Mouse (Mus musculus) midbrain, embryonic 10.5 days (tissue): ENCODE measurements at regions not wholly inside any gene's neighbourhood (a gene's known extent, or its start where the extent isn't known, plus 50 kb on each side); places are given as distances from the start of the nearest gene placed in this dataset.

Source experiments
- DNase-seq: peaks from one replicate; pipeline ENCODE4 v3.0.0-alpha.2; 2017; ENCODE audit warnings: low spot score
- H3K27ac ChIP-seq: fragments of 300-500 bp; sonication (generic); replicated peaks from 2 replicates; pipeline ENCODE4 v1.5.1; 2016; ENCODE audit warnings: mild to moderate bottlenecking
- H3K27me3 ChIP-seq: fragments of 300-500 bp; sonication (generic); 2 replicates; pipeline ENCODE4 v1.6.1; 2016; ENCODE audit warnings: low read depth, mild to moderate bottlenecking; ENCODE audit not compliant: poor library complexity, severe bottlenecking
- H3K36me3 ChIP-seq: fragments of 300-500 bp; sonication (generic); 2 replicates; pipeline ENCODE4 v1.6.1; 2016; ENCODE audit warnings: mild to moderate bottlenecking, moderate library complexity
- H3K4me1 ChIP-seq: fragments of 300-500 bp; sonication (generic); 2 replicates; pipeline ENCODE4 v1.6.1; 2016
- H3K4me3 ChIP-seq: fragments of 300-500 bp; sonication (generic); 2 replicates; pipeline ENCODE4 v1.5.1; 2016; ENCODE audit warnings: mild to moderate bottlenecking, moderate library complexity
- H3K9me3 ChIP-seq: fragments of 300-500 bp; sonication (generic); replicated peaks from 2 replicates; pipeline ENCODE4 v1.6.1; 2016; ENCODE audit warnings: mild to moderate bottlenecking
- WGBS: fragments of 180-500 bp; shearing (Covaris S2); methylation state at CpG from one replicate; pipeline ENCODE4 v1.1.7; 2016; 5-methylcytosine and 5-hydroxymethylcytosine counted together

DNA sequence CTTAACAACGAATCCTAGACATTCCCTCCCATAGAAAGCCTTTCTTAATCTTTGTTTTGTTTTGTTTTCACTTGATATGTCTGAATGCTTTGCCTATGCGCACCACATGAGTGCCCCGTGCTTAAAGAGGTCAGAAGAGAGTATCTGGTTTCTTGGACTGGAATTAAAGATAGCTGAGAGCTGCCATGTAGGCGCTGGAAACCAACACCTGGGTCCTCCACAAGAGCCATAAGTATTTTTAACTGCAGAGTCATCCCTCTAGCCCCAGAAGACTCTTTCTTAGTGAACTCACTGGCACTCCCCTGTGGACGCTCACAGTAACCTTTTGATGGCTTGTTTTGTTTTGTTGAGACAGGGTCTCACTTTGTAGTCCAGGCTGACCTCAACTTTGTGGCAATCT is 127.5 kb upstream of the Pfn2 start:
- Histone ChIP-seq H3K36me3 (no peaks in the 10 kb centered on the region), H3K27ac (no peak overlapping the region), H3K27me3 (no peaks in the 10 kb centered on the region), H3K4me3 (no peak overlapping the region), H3K4me1 (peaks cover 15% of the 10 kb centered on the region), H3K9me3 (no peaks in the 10 kb centered on the region)
- DNase-seq: no peak
- WGBS: 69% methylated on average over 5 of the region's 5 CpGs

DNA sequence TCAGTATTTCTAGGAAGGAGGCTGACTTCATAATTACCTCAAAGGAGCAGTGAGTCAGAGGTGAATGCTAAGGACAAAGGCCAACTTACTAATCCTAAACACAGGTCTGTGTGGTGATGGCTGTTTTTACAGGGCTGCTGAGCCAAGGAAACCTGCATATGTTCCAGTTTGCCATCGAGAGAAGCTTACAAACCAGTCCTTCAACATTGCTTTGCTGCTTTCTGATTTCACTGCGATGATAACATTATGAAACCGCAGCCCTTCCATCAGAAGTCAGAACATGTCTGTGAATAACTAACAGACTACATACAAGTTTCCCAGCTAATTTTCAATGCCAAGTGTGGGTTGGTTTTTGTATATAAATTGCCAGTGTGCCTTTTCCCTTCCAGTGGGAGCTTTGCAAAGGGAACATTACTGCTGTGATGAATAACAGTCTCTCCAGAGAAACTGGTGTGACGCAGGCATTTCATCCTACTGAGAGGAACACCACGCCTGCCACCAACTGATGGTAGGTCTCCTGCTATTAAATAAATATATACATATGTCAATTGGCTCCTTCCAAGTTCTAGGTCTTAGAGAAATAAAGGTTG is 128.9 kb upstream of the Pfn2 start:
- DNase-seq: no peak
- no peaks in the 10 kb centered on the region for H3K36me3 ChIP-seq
- 80% methylated on average over 5 of the region's 5 CpGs for WGBS
- no peak overlapping the region for H3K4me3 ChIP-seq
- H3K4me1 ChIP-seq: peaks cover 15% of the 10 kb centered on the region
- no peaks in the 10 kb centered on the region for H3K9me3 ChIP-seq
- H3K27me3 ChIP-seq: no peaks in the 10 kb centered on the region
- H3K27ac ChIP-seq: no peak overlapping the region

DNA sequence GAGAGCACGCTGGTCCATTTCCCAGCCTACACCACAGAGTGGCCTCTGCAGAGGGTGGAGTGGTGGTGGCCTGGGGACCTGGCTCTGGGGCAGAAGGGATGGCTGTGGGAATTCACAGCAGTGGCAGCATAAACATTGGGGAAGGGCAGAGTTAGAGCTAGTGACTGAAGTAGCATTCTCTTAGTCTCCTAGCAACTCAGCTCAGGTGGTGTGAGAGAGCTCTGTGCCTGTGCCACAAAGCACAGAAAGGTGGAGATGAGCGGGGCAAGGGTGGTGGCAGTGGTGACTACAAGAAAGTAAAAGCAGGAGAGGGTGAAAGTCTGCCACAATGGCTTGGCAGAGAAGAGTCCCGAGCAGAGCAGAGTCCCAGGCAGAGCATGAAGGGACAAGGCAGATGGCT is 140.3 kb upstream of the Pfn2 start:
- no peaks in the 10 kb centered on the region for H3K9me3 ChIP-seq
- no peaks in the 10 kb centered on the region for H3K27me3 ChIP-seq
- no peaks in the 10 kb centered on the region for H3K36me3 ChIP-seq
- no peak for DNase-seq
- no peak overlapping the region for H3K27ac ChIP-seq
- WGBS: 74% methylated on average over 3 of the region's 3 CpGs
- peaks cover 5% of the 10 kb centered on the region for H3K4me1 ChIP-seq
- H3K4me3 ChIP-seq: no peak overlapping the region

DNA sequence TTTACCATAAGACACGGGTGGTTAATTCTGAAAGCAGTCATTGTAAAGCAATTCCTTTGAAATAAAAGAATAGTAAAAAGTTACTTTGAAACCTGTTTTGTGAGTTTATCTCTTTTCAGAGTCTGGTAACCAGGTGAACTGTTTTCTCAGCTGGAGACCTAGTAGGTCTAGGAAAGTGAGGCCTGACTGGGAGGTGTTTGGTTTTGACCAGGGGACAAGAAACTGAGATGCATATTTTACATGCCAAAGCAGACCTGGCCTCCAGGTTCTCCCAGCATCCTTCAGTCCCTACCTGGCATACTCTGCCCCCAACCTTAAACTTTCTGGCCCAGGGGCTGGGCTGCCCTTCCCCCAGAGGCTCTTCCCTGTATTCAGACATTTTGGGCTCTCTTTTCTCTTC is 142.9 kb upstream of the Pfn2 start:
- no peaks in the 10 kb centered on the region for H3K36me3 ChIP-seq
- no peaks in the 10 kb centered on the region for H3K27me3 ChIP-seq
- 82% methylated on average over 1 of the region's 1 CpGs for WGBS
- no peak for DNase-seq
- no peaks in the 10 kb centered on the region for H3K9me3 ChIP-seq
- no peak overlapping the region for H3K4me3 ChIP-seq
- H3K27ac ChIP-seq: no peak overlapping the region
- H3K4me1 ChIP-seq: peaks cover 11% of the 10 kb centered on the region

DNA sequence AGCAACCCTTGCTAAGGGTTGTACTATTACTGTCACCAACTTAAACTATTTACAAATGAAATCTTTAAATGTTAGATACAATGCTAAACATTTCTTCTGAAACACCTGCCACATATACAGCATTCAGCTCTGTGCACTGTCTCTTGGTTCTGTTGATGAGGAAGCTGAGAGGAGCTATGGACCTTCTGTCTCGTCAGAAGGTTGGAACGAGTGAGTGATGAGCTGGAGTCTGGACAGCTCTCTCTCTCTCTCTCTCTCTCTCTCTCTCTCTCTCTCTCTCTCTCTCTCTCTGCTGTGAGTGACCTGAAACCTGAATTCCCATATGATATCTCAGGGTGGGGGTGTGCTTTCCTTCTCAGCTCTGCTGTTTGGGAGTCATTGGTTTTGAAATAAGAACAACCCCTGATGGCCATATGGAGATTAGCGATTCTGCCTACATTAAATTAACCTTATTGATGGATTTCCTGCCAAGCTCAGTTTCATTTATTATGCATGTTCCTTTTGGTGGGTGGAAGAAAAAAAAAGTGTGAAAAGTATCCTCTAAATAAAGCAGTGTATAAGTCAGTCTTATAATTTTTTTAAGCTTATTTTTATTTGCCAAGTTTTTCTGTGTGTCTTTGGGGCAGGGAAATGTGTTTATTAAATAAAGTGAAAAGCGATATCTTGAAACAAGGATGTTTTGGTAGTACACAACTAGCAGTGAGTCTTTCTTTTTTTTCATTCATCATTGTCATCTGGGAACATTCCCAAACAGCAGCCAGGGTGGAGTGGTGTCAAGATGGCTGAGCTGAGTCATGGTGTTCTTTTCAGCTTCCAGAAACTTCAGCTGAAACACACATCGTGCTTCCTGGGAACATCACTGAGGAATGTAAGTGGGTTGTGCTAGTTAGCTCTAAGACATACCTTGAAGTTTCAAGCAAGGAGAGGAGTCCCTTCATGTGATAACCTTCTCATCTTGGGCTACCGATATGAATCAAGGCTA is 150.5 kb upstream of the Pfn2 start:
- Histone ChIP-seq H3K36me3 (no peaks in the 10 kb centered on the region), H3K4me1 (peaks cover 14% of the 10 kb centered on the region), H3K4me3 (no peak overlapping the region), H3K27ac (no peak overlapping the region), H3K27me3 (no peaks in the 10 kb centered on the region; the same call in 1 of the 2 replicates), H3K9me3 (no peaks in the 10 kb centered on the region)
- WGBS: 89% methylated on average over 6 of the region's 6 CpGs
- no peak for DNase-seq

DNA sequence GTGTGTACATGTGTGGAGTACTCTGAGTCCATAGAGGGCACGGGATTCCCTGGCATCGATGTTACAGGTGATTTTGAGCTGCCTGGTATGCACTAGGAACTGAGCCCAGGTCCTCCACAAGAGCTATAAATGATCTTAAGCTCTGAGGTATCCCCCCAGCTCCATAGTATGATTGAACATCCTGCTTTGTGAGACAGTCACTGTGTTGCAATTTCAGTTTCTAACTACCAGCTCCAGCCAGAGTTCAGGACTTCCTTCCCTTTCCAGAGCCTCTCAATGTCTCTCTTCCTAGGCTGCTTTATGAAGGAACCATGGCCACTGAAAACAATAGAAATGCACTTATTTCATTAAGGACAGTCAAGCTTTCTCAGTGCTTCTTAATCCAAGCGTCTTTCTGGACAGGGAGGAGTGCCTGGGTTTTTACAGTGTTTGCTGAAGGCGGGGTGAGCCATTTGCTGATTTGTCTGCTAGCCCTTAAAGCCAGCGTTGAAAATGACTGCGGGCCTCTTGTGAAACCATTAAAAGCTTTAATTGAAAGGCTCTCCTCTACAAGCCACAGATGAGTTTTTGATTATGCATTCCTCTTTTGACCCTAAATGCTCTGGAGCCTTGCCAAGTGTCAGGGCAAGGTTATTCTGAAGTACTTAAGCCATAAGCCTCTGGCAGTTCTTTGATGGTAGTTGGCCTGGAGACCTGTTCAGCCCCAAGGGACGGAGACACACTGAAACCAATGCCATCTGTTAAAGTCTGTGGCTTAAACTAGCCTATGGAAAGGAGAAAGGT is 155.1 kb upstream of the Pfn2 start:
- WGBS: 52% methylated on average over 7 of the region's 7 CpGs
- peak overlapping the region; percentile 63 for H3K27ac ChIP-seq
- no peaks in the 10 kb centered on the region; the same call in 1 of the 2 replicates for H3K27me3 ChIP-seq
- H3K4me3 ChIP-seq: no peak overlapping the region
- H3K36me3 ChIP-seq: no peaks in the 10 kb centered on the region
- peak; percentile 25 for DNase-seq
- no peaks in the 10 kb centered on the region for H3K9me3 ChIP-seq
- peaks cover 13% of the 10 kb centered on the region for H3K4me1 ChIP-seq

DNA sequence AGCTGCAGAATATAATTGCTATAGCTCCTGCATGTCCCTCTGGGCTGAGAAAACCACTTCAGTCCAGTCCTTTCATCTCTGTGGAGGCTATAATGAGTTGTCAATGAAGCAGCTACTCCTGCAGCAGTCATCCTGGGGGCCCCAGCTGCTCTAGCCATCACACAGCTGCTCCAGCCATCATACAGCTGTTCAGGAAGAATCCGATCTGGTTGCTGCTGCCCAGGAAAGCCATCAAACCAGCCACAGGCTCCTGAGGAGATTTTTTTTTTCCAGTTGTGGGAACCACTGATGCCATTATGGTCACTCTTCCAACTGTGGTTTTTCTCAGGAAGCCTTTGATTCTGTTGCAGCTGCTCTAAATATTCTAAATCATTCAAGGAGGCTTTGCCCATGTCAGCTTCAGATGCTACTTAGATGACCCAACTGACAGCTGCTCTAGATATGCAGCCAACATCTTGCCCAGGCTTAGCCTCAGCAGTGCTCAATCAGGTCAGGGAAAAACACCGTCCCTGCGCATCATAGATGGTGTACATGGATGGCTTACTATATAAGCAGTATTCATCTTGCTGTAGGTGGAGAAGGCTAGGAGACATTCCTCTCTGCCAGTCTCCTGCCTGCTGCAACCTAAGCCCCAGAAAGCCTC is 177.0 kb upstream of the Pfn2 start:
- WGBS: 82% methylated on average over 3 of the region's 3 CpGs

DNA sequence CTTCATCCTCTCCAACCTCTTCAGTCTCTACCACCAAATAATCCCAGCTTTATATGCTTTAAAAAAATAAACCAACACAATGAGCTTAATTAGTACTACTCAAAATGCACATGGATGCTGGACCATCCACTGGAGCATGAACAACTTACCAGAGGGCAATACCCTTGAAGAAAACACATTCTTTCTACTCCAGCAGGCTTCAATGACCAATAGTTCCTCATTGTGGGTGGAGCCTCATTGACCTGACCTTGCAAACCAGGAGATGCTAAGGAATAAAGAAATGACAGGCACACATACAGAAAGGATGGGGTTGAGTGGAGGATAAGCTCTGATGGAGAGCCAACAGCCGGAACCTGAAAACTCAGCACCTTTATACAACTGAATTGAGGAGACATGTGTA is 201.7 kb upstream of the Pfn2 start:
- 83% methylated on average over 1 of the region's 1 CpGs for WGBS
- H3K4me1 ChIP-seq: peaks cover 6% of the 10 kb centered on the region
- no peak overlapping the region for H3K27ac ChIP-seq
- H3K36me3 ChIP-seq: no peaks in the 10 kb centered on the region
- no peak for DNase-seq
- no peak overlapping the region for H3K4me3 ChIP-seq
- no peaks in the 10 kb centered on the region for H3K9me3 ChIP-seq
- no peaks in the 10 kb centered on the region for H3K27me3 ChIP-seq

More for the DNA sequence above, 177.0 kb upstream of the Pfn2 start:
- H3K27ac ChIP-seq: 0 out of 2 replicates have a peak overlapping the region, but pooled peaks have one; percentile 6
- H3K9me3 ChIP-seq: no peaks in the 10 kb centered on the region
- H3K4me3 ChIP-seq: no peak overlapping the region
- DNase-seq: peak; percentile 16
- H3K36me3 ChIP-seq: no peaks in the 10 kb centered on the region
- 0 out of 2 replicates have a peak, but pooled peaks cover 7% of the 10 kb centered on the region for H3K4me1 ChIP-seq
- H3K27me3 ChIP-seq: no peaks in the 10 kb centered on the region

DNA sequence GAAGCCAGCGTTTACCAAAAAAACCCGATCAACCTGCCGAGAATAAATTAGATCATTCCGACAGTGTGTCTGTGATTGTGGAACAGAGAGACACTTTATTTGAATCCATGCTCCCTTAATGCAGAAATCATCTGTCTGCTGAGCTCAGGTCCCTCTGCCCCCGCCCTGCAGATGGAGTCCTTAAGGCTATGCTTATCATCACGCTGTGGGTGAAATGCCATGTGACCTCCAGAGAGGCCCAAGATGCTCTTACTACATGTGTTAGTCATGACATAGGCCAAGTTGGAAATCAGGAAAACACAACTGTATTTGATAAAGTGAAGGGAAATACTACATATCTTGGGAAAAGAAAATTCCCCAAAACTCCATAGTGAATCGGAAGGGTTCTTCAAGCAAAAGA is 206.8 kb upstream of the Pfn2 start:
- no peak overlapping the region for H3K4me3 ChIP-seq
- no peaks in the 10 kb centered on the region for H3K36me3 ChIP-seq
- H3K4me1 ChIP-seq: peaks cover 9% of the 10 kb centered on the region
- 89% methylated on average over 7 of the region's 7 CpGs for WGBS
- no peaks in the 10 kb centered on the region for H3K9me3 ChIP-seq
- H3K27ac ChIP-seq: no peak overlapping the region
- no peak for DNase-seq
- no peaks in the 10 kb centered on the region for H3K27me3 ChIP-seq

DNA sequence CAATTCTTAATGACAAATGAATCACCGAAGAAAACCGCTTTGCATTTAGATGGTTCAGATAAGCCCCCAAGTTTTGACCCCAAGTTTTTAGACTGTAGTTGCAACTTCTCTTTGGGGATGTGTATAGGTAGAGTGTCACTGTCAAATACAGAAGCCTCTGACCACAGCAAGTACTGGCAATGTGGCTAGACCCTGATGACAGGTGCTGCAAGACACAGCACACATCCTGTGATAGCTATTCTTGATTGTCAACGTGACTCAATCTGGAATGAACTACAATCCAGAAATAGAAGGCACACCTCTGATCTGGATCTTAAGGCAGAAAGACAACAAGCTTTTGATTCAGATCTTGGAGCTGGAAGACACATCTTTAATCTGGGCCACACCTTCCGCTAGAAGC is 207.3 kb upstream of the Pfn2 start:
- no peak for DNase-seq
- H3K9me3 ChIP-seq: no peaks in the 10 kb centered on the region
- no peak overlapping the region for H3K27ac ChIP-seq
- no peaks in the 10 kb centered on the region for H3K36me3 ChIP-seq
- no peak overlapping the region for H3K4me3 ChIP-seq
- peaks cover 12% of the 10 kb centered on the region for H3K4me1 ChIP-seq
- H3K27me3 ChIP-seq: no peaks in the 10 kb centered on the region
- WGBS: 93% methylated on average over 4 of the region's 4 CpGs

DNA sequence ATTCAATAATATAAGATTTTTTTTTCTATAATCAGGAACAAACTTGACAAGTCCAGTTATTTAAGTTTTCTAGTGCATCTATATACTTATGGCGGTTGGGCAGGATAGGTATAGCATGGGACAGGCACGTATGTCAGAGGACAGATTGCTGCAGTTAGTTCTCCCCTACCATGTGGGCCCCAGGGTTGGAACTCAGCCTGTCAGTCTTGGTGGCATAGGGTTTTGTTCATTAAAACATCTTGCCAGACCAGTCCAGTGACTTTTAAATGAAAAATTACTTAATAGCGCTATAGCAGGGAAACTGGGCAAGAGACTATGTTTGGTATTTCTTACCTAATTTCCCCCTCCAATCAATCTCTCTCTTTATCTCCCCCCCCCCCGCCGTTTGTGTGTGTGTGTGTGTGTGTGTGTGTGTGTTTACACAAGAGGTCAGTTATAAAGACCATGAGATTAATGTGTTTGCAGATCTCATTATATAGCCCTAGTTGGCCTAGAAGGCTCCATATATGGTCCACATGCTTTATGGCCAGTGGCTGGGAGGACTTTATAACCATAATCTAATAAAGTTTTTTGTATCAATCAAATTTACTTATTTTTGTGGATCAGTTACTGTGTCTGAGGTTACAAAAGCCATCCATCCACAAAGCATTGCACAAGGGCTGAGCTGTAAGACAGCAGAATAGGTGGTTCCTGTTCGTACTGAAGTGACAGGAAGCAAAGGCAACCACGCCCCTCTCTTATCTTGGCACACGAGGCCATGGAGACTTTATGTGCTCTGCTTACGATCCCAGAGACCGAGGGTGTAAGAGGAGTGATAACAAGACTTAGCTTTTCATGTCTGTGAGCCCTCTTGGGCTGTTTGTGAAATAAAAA is 208.5 kb upstream of the Pfn2 start:
- Histone ChIP-seq H3K27me3 (no peaks in the 10 kb centered on the region), H3K4me1 (peaks cover 12% of the 10 kb centered on the region), H3K4me3 (no peak overlapping the region), H3K9me3 (no peaks in the 10 kb centered on the region), H3K36me3 (no peaks in the 10 kb centered on the region), H3K27ac (no peak overlapping the region)
- WGBS: 88% methylated on average over 10 of the region's 10 CpGs
- DNase-seq: no peak

DNA sequence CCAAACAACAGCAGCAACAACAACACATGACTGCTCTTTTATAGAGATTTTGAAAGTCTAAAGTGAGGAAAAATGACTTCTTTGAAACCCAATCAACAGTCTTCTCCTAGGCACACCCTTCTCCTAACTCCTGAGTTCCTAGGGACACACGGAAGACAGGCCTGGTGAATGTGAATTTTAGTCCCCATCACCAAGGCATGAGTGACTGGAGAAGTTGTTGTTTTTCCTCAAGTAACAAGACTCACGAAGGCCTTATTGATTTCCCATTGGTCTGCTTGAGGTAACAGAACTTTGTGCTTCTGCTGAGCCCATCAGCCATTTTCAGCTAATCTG is 209.2 kb upstream of the Pfn2 start:
- Histone ChIP-seq H3K4me3 (no peak overlapping the region), H3K36me3 (no peaks in the 10 kb centered on the region), H3K27me3 (no peaks in the 10 kb centered on the region), H3K4me1 (peaks cover 12% of the 10 kb centered on the region), H3K27ac (no peak overlapping the region), H3K9me3 (no peaks in the 10 kb centered on the region)
- WGBS: 84% methylated on average over 2 of the region's 2 CpGs
- no peak for DNase-seq
